Mouse (Mus musculus): ENCODE results near the gene Esrp2. TPM values are rescaled to one million over a fixed set of nuclear protein-coding genes. Genes with fewer than 3 reads are reported as not detected.

The Esrp2 gene
- under 1 TPM; 0.30 to 0.36 TPM for total RNA-seq (2021)

GRCm38 (mm10) chr8:106136156-106137130 is at the start of gene Esrp2:
Esrp2 (minus strand) TSS chr8:106136974.
- intact Hi-C loops (cut with DNase I) = no loop called here
- DNase-seq (ENCODE audit: low spot score in 2 of 2) = no peak

GRCm38 (mm10) chr8:106186394-106186793 is 49.6 kb upstream of the Esrp2 start:
- DNase-seq (ENCODE audit: low spot score in 2 of 2) = no peak
- intact Hi-C loops (cut with DNase I) = no loop called here

GRCm38 (mm10) chr8:106185628-106186270 is 49.0 kb upstream of the Esrp2 start:
- DNase-seq (ENCODE audit: low spot score in 2 of 2) = peak in 1 of 2 experiments; percentile 36
- intact Hi-C loops (cut with DNase I) = no loop called here

- intact Hi-C loops (cut with DNase I) = no loop called here
- no peak for DNase-seq (ENCODE audit: low spot score in 2 of 2)
Observed at GRCm38 (mm10) chr8:106178428-106178827, 41.7 kb upstream of the Esrp2 start.

- intact Hi-C loops (cut with DNase I) = no loop called here
Observed at GRCm38 (mm10) chr8:106177594-106177993, 40.8 kb upstream of the Esrp2 start.

GRCm38 (mm10) chr8:106176891-106177290 is 40.1 kb upstream of the Esrp2 start:
- DNase-seq (ENCODE audit: low spot score in 2 of 2) = no peak
- intact Hi-C loops (cut with DNase I) = no loop called here

More at GRCm38 (mm10) chr8:106177594-106177993, 40.8 kb upstream of the Esrp2 start:
- no peak for DNase-seq (ENCODE audit: low spot score in 2 of 2)

GRCm38 (mm10) chr8:106173566-106173965 is 36.8 kb upstream of the Esrp2 start:
- no peak for DNase-seq (ENCODE audit: low spot score in 2 of 2)
- intact Hi-C loops (cut with DNase I) = no loop called here

- intact Hi-C loops (cut with DNase I) = loop anchor here (2.0 to 5.0 kb wide), 2 partner anchors 25 to 42 kb away; partner anchors contain the start of genes Prmt7 and Slc7a6os
- no peak for DNase-seq (ENCODE audit: low spot score in 2 of 2)
Observed at GRCm38 (mm10) chr8:106169934-106170480, 33.2 kb upstream of the Esrp2 start.

GRCm38 (mm10) chr8:106169017-106169933 is 32.5 kb upstream of the Esrp2 start:
- DNase-seq (ENCODE audit: low spot score in 2 of 2) = peak; percentile 40 to 86
- intact Hi-C loops (cut with DNase I) = loop anchor here (2.0 to 5.0 kb wide), 2 partner anchors 26 to 43 kb away; partner anchors contain the start of genes Prmt7 and Slc7a6os

GRCm38 (mm10) chr8:106168356-106169016 is 31.7 kb upstream of the Esrp2 start, which contains the start of gene Slc7a6:
Slc7a6 (plus strand) TSS chr8:106168857.
- intact Hi-C loops (cut with DNase I) = loop anchor here (2.0 to 5.0 kb wide), 2 partner anchors 26 to 44 kb away; partner anchors contain the start of genes Prmt7 and Slc7a6os
- peak; percentile 89 to 92 for DNase-seq (ENCODE audit: low spot score in 2 of 2)

GRCm38 (mm10) chr8:106165460-106165859 is 28.7 kb upstream of the Esrp2 start:
- intact Hi-C loops (cut with DNase I) = loop anchor here (5.0 kb wide), 1 partner anchor 47 kb away; the partner anchor contains the start of genes Prmt7 and Slc7a6os
- DNase-seq (ENCODE audit: low spot score in 2 of 2) = peak; percentile 64 to 74

GRCm38 (mm10) chr8:106163251-106163650 is 26.5 kb upstream of the Esrp2 start:
- no peak for DNase-seq (ENCODE audit: low spot score in 2 of 2)
- intact Hi-C loops (cut with DNase I) = no loop called here

GRCm38 (mm10) chr8:106159876-106160275 is 23.1 kb upstream of the Esrp2 start:
- DNase-seq (ENCODE audit: low spot score in 2 of 2) = no peak
- intact Hi-C loops (cut with DNase I) = no loop called here

- intact Hi-C loops (cut with DNase I) = no loop called here
- DNase-seq (ENCODE audit: low spot score in 2 of 2) = no peak
Observed at GRCm38 (mm10) chr8:106158381-106158780, 21.6 kb upstream of the Esrp2 start.

GRCm38 (mm10) chr8:106157419-106157818 is 20.6 kb upstream of the Esrp2 start:
- DNase-seq (ENCODE audit: low spot score in 2 of 2) = no peak
- intact Hi-C loops (cut with DNase I) = no loop called here

GRCm38 (mm10) chr8:106152876-106153275 is 16.1 kb upstream of the Esrp2 start:
- intact Hi-C loops (cut with DNase I) = no loop called here
- DNase-seq (ENCODE audit: low spot score in 2 of 2) = no peak

GRCm38 (mm10) chr8:106151041-106151440 is 14.3 kb upstream of the Esrp2 start:
- no peak for DNase-seq (ENCODE audit: low spot score in 2 of 2)
- intact Hi-C loops (cut with DNase I) = no loop called here

- intact Hi-C loops (cut with DNase I) = no loop called here
- no peak for DNase-seq (ENCODE audit: low spot score in 2 of 2)
Observed at GRCm38 (mm10) chr8:106150653-106151000, 13.9 kb upstream of the Esrp2 start.
